Mouse (Mus musculus) thymus, adult 2 months (tissue): Measurements from ENCODE around the gene Egln1.

Experiments
- CTCF ChIP-seq: fragments of 200-500 bp; IDR thresholded peaks from 2 replicates; pipeline ENCODE4 v1.5.1; 2012; ENCODE audit warnings: mild to moderate bottlenecking, control low read depth, low read length, moderate library complexity, borderline replicate concordance; ENCODE audit not compliant: control insufficient read depth, poor library complexity, insufficient read depth; ENCODE audit errors: extremely low read depth
- POLR2A ChIP-seq: fragments of 200-500 bp; IDR thresholded peaks from 2 replicates; pipeline ENCODE4 v1.6.1; 2012; ENCODE audit warnings: mild to moderate bottlenecking, low read length, control low read depth, moderate library complexity; ENCODE audit not compliant: control insufficient read depth, poor library complexity, insufficient read depth; ENCODE audit errors: extremely low read depth

DNA sequence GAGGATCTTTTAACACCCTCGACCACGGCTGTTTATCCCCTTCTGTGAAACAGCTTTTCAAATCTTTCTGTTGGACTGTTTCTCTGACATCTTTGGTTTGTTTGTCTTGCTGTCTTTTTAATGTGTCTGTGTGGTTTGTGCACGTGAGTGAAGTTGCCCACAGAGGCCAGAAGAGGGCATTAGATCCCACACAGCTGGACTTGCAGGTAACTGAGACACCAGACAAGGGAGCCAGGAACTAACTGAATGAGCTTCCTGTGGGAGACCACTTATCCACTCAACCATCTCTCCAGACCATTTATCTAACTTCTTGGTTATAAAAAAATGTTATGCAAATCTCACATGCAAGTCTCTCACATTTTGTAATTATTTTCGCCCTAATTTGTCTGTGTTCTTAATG is 18.5 kb downstream of the Egln1 start:
- TF ChIP-seq POLR2A (no peak), CTCF (no peak)
